In the genomic region with DNA sequence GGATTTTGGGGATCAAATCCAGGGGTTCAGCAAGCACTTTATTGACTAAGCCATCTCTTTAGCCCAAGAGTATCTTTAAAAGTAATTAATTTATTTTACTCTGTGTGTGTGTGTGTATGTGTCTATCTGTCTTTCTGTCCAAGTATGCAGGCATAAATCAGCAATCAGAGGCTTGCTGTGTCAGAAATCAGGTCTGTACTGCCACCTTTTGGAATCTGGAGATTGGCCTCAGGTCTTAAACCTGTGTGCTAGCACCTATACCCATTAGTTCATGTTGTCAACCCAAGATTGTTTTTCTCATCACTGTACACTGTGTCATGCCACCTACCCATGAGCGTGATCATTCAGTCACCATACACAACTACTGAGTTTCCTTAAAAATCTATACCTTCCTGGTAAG, we compare ENCODE assay signal across 9 mouse cellular contexts. TPM values are rescaled to one million over a fixed set of nuclear protein-coding genes. Genes with fewer than 3 reads are reported as not detected.
"Had no signal": no experiment of that assay in that cellular context is flagged by ENCODE, and none has a peak within 500 bp of the region (broad histone marks: within the 10 kb centered on the region; RNA-seq: fewer than 3 reads in every experiment).

No protein-coding gene starts in this region.

RNA-seq across cellular contexts. Expression of a gene that starts 45.0 kb away (rescaled TPM):
- polyA plus RNA-seq: limb, embryonic 12.5 days; limb, embryonic 15.5 days; liver, embryonic 11.5 days; liver, embryonic 14.5 days; lung, embryonic 14.5 days; lung, postnatal 0 days; midbrain, embryonic 12.5 days; midbrain, embryonic 15.5 days; neural tube, embryonic 13.5 days had no signal
